Mouse (Mus musculus): ENCODE results near the gene Uqcrh. TPM values are rescaled to one million over a fixed set of nuclear protein-coding genes. Genes with fewer than 3 reads are reported as not detected.
A peak's percentile ranks its signal among the peaks of the same experiment; 100 is the strongest.

The Uqcrh gene
- 100 to 1,000 TPM; 395 to 403 TPM for total RNA-seq (2021)
- long read RNA-seq, transcript Uqcrh-202 (4 exons, 547 nt) = major isoform, 54 of 65 reads
- long read RNA-seq, partial matches to known transcripts = 5 of 65 reads
- long read RNA-seq, other reads (novel, unspliced or antisense) = 2 of 65 reads

DNA sequence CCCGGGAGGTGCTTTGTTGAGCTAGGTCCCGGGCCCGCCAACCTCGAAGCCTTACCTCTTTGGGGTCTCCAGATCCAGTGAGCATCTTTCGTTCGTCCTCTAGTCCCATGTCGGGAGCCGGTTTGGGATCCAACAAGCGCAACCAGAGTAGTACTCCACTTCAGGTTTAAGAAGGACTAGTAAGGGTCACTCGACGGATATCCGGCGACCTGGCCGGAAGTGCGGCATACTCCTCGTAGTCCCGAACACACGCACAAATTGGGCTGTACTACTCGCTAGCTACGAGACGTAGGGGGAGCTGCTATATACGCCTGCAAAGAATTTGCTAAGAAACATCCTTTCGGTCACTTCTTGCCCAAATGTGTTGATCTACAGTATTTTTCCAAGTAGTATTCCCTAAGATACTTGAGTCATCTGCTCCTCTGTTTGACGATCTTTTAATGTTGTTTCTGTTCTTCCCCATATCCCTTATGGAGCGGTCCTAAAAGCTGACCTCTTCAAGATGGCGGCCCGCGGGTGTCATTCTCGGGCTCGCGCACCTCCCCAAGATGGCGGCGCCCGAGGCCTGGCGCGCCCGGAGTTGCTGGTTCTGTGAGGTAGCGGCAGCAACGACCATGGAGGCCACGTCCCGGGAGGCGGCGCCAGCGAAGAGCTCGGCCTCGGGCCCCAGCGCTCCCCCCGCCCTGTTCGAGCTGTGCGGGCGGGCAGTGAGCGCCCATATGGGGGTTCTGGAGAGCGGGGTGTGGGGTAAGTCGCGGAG, at the start of gene Uqcrh, which contains the start of gene Lrrc41:
Gene Uqcrh, minus strand, starts transcription at position 211 of the 760 bp plus-strand sequence.
Gene Lrrc41, plus strand, starts transcription at position 409 of the 760 bp plus-strand sequence.
- peak; percentile 94 to 98 for DNase-seq (ENCODE audit: low spot score in 2 of 2)

DNA sequence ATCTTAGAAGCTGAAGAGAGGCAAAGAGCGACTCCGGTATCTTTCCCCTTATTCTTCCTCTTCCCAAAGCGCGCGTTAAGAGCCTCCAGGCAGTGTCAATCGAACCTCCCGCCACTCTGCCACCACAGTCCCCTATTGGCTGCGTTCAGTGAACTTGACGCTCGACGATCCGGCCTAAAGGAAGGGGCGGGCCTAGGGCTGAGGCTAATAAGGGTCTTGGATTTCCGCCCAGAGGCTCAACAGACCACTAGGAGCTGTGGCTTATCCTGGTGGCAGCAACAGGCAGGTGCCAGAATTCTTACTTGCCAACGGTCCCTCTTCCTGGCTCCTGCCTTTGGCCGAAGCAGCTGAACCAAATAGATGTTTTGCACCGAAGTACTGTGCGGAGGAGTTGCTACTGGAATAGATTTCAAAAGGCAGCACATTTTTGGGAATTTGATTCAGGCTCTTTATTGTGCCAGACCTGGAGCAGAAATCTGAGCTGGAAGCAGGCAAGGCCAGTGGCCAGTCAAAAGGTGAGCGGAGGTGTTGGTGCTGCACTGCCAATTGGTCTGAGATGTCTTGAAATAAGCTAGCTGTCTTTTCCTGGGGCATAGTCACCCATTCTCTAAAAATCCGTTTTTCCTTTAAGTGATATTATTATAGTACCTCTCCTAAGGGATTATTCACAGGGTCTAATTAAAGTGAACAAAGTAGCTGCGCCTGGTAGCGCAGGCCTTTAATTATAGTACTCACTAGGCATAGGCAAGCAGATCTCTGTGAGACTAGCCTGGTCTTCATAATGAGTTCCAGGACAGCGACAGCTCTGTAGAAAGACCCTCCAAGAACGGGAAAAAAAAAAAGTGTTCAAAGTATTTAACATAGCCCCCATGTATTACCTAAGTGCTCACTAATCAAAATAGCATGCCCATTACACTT, 49.0 kb upstream of the Uqcrh start, which contains the start of the genes Rad54l and Pomgnt1:
Gene Rad54l, minus strand, starts transcription at position 89 of the 918 bp plus-strand sequence.
Gene Pomgnt1, plus strand, starts transcription at position 239 of the 918 bp plus-strand sequence.
- peak; percentile 72 to 78 for DNase-seq (ENCODE audit: low spot score in 2 of 2)

DNA sequence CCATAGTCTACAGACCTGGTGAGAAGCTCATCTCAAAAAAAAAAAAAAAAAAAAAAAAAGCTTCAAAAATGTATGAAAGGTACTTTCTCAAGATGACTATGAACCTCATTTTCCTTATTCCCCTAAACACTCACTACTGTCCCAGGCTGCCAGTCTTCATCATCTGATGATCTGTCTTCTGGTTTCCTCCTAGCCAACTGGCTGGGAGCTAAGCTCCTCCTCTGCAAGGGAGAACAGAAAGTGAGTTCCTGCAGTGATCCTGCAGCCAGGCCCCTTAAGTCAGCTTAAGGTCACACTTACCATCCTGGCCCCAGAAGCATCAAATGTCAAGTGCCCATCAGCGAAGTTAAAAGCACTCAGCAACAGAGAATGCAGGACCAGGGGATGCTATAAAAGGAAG, 47.9 kb upstream of the Uqcrh start:
- DNase-seq (ENCODE audit: low spot score in 2 of 2) = no peak

DNA sequence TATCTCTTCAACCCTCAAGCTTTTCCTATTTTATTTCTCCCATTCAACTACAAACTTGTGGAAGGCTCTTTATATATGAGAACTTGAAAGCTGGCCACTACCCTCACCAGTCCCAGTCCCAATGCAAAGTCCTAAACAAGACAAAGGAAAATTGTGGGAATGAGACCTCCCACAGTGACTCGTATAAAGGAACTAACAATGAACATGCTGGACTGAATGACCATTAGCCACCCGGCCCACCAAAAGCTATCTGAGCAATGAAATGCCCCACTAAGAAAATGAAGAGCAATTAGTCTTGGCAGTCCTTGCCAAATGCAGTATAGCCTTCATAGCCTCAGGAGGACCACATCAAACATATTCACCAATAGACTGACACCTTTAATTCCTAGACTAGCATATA, 36.6 kb upstream of the Uqcrh start:
- no peak for DNase-seq (ENCODE audit: low spot score in 2 of 2)

DNA sequence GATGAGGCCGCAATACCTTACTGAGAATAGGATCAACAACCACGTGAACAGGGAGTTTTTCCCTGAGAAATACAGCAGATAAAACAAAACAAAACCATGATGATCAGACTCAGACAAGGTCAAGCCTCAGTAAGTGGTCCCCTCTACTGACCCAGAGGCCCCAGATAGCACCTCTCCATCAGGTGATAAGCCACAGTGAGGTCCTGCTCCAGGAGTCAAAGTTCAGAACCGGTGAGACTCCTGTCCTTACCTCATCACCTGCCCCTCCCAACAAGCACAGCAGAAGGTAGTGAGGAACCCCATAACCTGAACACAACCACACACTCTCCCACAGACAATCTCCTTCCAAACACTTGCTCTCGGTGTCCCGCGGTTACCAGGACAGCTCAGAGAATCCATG, 35.8 kb upstream of the Uqcrh start:
- no peak for DNase-seq (ENCODE audit: low spot score in 2 of 2)

DNA sequence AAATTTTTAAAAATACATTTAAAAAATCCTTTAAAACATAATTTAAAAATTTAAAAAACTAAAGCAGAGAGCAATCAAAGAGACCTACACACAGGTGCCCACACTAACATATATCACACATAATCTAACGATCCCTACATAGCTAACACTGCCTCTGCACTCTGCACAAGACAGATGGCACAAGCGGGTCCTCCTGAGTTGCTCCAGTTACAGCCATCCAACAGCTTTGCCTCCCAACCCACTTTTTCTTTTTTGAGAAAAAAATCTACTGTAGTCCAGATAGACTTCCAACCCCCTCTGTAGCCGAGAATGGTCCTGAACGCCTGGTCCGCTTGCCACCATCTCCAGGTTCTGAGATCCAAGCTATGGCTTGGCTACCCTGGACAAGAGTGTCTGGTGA, 30.4 kb upstream of the Uqcrh start:
- DNase-seq (ENCODE audit: low spot score in 2 of 2) = no peak

DNA sequence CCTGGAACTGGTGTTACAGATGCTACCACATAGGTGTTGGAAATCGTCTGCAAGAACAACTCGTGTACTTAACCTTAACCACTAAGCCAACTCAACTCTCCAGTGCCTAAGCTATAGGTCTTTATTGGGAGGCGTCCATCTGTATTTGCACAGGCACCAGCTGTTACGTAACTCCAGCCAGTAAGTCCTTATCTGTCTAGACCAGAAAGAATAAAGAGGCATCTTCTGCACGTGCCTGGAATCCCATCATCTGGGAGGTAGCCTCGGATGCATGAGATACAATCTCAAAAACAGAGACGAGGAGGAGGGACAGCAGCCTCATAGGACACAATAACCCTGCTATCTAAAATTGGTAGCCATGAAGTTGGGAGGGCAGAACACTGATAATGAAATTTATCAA, 26.1 kb upstream of the Uqcrh start:
- DNase-seq (ENCODE audit: low spot score in 2 of 2) = no peak

DNA sequence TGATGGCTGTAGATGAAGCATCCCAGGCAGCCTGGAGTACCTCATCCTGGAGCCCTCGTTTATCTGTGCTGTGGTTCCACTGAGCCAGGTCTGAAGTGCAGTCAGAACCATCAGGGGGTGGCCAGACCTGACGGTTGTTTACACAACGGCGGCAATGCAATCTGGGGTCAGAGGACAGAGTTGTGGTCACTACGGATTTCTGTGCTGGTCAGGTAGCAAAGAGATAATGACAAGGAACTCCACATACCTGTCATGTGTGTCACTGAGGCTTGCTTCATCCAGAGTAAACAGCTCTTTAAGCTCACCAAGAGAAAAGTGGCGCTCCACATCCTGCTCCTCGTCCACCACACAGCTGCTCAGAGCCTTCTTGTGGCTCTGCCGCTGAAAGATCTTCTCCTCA, 22.3 kb upstream of the Uqcrh start:
- DNase-seq (ENCODE audit: low spot score in 2 of 2) = no peak

DNA sequence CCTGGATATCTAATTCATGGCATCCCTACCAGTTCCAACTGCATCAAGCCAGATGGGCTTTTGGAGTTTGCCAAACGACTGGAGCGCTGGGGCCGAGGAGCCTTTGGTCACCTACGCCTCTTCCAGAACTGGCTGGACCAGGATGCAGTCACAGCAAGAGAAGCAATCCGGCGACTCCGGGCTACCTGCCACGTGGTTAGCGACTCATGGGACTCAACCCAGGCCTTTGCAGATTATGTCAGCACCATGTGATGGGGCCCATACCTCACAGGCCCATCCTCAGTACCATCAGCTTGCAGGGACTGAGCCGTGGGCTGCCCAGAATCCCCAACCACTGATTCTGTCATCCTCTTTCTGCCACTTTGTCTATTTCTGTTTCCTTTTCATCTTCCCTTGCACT, 21.4 kb upstream of the Uqcrh start:
- no peak for DNase-seq (ENCODE audit: low spot score in 2 of 2)

DNA sequence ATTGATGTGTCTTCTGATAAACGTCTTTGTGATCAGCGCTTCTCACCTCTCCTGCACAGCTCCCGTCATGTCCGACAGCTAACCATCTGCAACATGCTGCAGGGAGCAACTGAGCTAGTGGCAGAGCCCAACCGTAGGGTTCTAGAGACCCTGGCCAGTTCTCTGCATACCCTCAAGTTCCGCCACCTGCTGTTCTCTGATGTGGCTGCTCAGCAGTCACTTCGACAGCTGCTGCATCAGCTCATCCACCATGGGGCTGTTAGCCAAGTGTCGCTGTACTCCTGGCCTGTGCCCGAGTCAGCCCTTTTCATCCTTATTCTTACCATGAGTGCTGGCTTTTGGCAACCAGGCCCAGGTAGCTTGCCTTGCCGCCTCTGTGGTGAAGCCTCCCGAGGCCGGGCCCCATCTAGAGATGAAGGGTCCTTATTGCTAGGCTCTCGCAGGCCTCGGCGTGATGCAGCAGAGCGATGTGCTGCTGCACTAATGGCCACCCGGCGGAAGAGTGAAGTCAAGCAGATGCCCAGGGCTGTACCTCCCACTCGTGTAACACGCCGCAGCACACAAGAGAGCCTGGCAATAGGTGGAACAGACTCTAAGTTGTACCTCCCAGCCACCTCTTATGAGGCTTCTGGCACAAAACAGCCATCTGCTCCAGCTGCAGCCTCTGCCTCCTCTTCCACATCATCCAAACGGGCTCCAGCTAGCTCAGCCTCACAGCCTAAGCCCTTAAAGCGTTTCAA, 13.8 kb upstream of the Uqcrh start:
- peak in 1 of 2 experiments; percentile 17 for DNase-seq (ENCODE audit: low spot score in 2 of 2)

DNA sequence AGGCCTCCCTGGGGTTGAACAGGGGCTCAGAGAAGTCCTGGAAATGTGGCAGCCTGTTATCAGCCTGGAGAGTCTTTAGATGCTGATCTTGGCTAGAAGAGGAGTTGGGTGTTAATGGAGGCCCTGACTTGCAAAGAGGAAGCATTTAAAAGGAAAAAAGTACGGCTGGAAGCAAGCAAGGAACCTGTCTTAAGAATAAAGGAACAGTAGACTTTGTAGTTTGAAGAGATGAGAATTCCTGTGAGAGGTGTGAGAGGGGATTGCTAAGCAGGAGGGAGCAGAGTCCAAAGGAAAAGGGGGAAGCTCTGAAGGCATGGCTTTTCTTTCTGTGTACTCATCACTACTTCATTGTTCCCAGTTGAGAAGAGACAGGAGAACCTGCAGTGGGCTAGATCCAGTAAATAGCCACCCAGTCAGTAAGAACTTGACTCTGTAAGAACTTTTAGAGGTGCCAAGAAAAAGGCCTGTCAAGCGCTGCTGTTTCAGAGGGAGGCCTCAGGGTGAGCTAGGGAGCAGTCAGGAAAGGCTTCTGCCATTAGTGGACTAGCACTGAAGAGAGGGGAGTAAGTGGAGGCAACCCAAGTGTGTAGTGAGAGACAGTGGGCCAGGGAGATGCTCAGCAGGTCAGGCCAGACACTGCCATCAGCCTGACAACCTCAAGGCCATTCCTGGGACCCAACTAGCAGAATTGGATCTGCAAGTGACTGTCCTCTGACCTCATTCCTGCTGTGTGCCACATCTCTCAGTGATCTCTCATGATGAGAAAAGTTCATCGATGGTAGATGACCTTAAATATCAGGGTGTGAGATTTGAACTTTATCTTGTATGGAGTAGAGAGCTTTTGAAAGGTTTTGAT, 2.6 kb upstream of the Uqcrh start:
- DNase-seq (ENCODE audit: low spot score in 2 of 2) = no peak

DNA sequence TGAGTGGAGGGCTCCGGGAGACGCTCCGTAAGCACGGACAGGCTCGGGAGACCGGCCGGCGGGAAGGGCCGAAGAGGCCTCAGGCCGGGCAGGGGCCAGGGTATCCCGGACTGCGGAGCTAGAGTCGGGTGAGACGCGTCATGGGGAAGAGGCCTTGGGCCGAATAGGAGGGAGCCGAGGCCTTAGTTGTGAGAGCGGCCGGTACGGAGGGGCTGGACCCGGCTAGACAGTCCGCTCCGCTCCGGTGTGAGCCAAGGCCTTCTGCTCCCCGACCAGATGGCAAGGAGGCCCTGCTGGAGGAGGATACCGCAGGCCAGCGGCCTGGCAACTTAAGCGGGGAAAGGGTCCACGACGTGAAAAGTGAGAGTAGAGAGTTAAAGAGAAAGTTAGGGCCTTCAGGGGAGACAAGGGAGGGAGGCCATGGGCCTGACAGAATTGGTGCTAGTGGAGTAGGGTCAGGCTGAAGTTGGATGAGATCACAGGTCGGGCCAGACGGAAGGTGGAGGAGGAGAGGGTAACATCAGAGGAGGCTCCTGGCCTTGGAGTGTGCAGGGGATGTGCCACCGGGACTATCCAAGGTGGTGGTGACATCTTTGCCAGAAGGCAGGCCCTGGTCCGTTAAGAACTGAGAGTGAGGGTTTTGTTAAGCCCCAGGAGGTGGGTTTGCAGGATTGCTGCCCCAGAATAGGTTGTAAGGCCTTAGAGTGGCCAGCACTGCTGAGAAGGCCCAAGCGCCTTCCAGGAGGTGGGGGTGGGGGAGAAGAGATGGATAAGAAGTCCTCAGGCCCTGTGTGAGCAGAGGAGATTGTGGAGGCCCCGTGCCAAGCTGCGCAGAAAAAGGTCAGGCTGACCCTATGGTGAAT, 1.7 kb upstream of the Uqcrh start:
- DNase-seq (ENCODE audit: low spot score in 2 of 2) = peak in 1 of 2 experiments; percentile 18

DNA sequence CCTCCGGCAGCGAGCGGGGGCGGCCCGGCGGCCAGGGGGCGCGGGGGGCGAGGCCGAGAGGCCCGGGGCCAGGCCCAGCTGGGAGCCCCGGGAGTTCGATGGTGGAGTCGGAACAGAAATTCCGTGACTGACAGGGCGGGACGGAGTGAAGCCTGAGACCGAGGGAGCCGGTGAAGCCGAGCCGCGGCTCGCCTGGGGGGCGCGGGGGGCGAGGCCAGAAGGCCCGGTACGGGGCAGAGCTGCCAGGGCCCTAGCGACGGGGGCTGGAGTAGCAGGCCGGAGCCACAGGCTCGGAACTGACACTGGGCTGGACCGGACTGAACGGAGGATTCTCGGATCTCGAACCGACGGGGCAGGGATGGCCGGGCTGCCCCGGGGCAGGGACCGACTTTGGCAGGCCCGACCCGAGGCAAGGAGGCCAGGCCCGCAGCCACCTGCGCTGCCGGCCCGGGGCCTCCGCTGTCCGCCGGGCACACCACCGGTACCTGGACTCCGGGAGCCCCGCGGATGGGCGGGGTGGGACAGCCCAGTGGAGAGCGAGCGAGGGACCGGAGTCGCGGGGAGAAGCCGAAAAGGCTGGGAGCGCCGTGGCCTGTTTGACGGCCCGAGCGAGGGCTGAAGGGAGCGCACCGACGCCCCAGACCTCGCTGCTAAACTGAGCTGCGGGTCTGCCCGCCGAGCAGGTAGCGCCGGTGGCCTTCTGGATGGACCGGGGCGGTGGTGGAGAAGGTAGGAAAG, 929 bp upstream of the Uqcrh start:
- DNase-seq (ENCODE audit: low spot score in 2 of 2) = peak in 1 of 2 experiments; percentile 57

DNA sequence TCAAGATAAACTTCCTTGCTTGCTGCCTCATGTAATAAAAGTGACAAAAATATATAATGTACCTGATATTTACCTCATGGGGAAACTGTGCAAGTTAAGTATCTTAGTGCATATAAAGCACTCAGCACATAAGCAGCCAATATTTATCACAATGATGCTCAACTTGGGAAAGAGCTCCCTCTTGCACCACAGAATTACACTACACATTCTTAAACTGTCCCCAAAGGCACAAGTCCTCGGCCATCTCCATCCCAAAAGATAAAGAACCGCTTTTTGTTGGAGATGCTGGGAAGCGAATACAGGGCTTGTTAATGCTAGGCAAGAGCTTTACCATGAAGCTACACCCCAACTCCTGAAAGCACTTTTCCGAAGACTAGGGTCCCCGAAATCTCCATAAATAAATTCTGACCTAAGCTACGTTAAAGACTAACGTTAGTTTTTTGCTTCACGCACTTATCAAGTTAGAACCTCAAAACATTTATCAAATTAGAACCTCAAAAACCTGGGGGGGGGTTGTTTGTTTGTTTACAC, 661 bp downstream of the Uqcrh start:
- DNase-seq (ENCODE audit: low spot score in 2 of 2) = peak in 1 of 2 experiments; percentile 28

DNA sequence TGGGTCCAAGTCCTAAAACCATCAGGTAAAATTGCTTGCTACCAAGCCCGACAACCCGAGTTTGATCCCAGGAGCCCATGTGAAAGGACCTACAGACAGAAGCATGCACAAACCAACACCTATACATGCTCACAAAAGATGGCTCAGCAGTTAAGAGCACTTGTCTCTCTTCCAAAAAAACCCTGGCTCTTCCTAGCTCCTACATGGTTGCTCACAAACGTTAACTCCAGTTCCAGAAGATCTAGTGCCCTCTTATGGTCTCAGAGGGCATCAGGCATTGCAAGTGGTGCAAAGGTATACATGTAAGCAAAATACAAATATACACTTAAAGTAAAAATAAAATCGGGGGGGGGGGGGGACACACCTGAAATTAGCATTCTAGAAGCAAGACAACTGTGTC, 1.7 kb downstream of the Uqcrh start:
- DNase-seq (ENCODE audit: low spot score in 2 of 2) = no peak

DNA sequence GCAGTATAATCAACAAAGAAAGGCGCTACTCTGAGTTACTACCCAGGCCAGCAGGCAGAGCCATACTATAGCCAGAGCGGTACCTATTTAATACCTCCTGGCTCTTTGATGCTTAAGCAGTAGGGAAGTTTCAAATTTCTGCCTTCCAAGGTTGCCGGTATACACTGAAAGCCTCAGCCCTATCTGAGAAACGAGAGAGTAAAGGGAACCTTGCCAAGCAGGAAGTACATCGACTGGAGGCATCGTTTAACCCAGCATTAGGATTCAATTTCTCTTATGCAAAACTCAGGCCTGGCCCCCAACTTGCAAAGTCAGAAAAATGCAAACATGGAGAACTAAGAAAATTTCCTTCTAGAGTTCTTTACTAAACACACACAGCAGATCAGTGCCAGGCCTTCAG, 4.8 kb downstream of the Uqcrh start:
- DNase-seq (ENCODE audit: low spot score in 2 of 2) = no peak

DNA sequence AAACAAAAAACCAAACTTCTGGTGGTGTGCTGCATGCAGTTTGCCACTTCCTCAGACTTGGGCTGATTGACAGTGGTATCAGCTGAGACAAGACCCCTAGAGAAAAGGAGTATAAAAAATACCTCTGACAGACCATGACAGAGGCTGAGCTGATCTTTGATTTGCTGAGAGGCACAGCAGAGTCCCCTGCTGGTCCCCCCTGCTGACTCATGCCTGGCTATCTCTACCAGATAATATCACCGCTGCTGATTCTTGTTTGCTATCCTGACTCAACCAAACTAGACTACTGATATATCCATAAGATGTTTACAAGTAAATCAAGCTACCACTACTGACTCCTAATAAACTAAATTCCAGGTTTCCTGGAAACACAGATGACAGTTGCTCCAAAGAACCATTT, 11.0 kb downstream of the Uqcrh start:
- DNase-seq (ENCODE audit: low spot score in 2 of 2) = peak in 1 of 2 experiments; percentile 29

All from layer of hippocampus, adult 18-20 months (tissue).